Mouse (Mus musculus) hindbrain, embryonic 15.5 days (tissue): ENCODE results near the gene Tbc1d30. TPM values are rescaled to one million over a fixed set of nuclear protein-coding genes. Genes with fewer than 3 reads are reported as not detected.

ENCODE experiments used
- ATAC-seq: fragments of 200-750 bp; cut with Nextera tagmentation; 2 replicates; pipeline ENCODE4 v1.8.0; 2017; ENCODE audit warnings: low read depth, moderate number of reproducible peaks, moderate TSS enrichment; ENCODE audit not compliant: low FRiP score
- H3K27ac ChIP-seq: fragments of 300-500 bp; sonication (generic); replicated peaks from 2 replicates; pipeline ENCODE4 v1.5.1; 2015; ENCODE audit warnings: mild to moderate bottlenecking, inconsistent platforms
- H3K27me3 ChIP-seq: fragments of 300-500 bp; sonication (generic); 2 replicates; pipeline ENCODE4 v1.6.1; 2015; ENCODE audit warnings: control low read depth, inconsistent platforms
- H3K36me3 ChIP-seq: fragments of 300-500 bp; sonication (generic); 2 replicates; pipeline ENCODE4 v1.6.1; 2015; ENCODE audit warnings: control low read depth, inconsistent platforms
- H3K4me1 ChIP-seq: fragments of 300-500 bp; sonication (generic); replicated peaks from 2 replicates; pipeline ENCODE4 v1.6.1; 2015; ENCODE audit warnings: control low read depth, inconsistent platforms
- H3K4me2 ChIP-seq: fragments of 300-500 bp; sonication (generic); 2 replicates; pipeline ENCODE4 v1.6.1; 2015; ENCODE audit warnings: moderate library complexity, mild to moderate bottlenecking, inconsistent platforms
- H3K4me3 ChIP-seq: fragments of 300-500 bp; sonication (generic); 2 replicates; pipeline ENCODE4 v1.5.1; 2015; ENCODE audit warnings: mild to moderate bottlenecking, inconsistent platforms
- H3K9ac ChIP-seq: fragments of 300-500 bp; sonication (generic); 2 replicates; pipeline ENCODE4 v1.6.1; 2015; ENCODE audit warnings: inconsistent platforms
- H3K9me3 ChIP-seq: fragments of 300-500 bp; sonication (generic); 2 replicates; pipeline ENCODE4 v1.6.1; 2016; ENCODE audit warnings: control low read depth, inconsistent platforms
- WGBS: fragments of 180-500 bp; shearing (Covaris S2); methylation state at CpG from one replicate; pipeline ENCODE4 v1.1.7; 2015; 5-methylcytosine and 5-hydroxymethylcytosine counted together
- polyA plus RNA-seq: library from polyadenylated mRNA; unstranded; fragments of >200 nt; fragmentation: Nextera tagmentation; extraction: Ambion mirVana; gene quantifications from 2 replicates; pipeline ENCODE4 v1.2.1, GENCODE M21; 2015

Tbc1d30 gene
- polyA plus RNA-seq, 1 experiment from 2014 or later: 17.3 TPM

DNA sequence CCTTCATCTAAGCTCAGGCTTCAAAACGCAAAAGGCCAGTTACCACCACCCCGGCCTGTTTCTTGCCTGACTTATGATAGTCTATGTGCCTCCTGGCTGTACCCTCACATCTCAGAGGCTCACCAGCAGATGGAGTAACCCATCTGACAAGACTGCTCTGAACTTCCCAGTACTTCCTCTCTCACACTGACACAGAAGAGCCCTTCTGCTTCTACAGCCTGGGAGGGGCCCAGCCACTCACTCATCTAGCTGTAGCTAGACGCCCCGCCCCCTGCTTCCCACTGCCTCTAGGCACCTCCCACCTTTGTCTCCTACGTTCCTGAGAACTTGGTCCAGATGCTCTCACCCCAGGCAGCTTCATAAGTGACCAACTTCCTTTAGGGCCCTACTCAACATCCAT lies 45.6 kb downstream of the Tbc1d30 start:
- no peak; the same call in 1 of the 2 replicates for ATAC-seq
- Histone ChIP-seq H3K36me3 (peaks cover 33% of the 10 kb centered on the region), H3K27me3 (no peaks in the 10 kb centered on the region), H3K9ac (no peak overlapping the region), H3K4me2 (no peak overlapping the region), H3K27ac (no peak overlapping the region), H3K9me3 (no peaks in the 10 kb centered on the region), H3K4me1 (peaks cover 36% of the 10 kb centered on the region), H3K4me3 (no peak overlapping the region)
- WGBS: 30% methylated on average over 5 of the region's 5 CpGs

DNA sequence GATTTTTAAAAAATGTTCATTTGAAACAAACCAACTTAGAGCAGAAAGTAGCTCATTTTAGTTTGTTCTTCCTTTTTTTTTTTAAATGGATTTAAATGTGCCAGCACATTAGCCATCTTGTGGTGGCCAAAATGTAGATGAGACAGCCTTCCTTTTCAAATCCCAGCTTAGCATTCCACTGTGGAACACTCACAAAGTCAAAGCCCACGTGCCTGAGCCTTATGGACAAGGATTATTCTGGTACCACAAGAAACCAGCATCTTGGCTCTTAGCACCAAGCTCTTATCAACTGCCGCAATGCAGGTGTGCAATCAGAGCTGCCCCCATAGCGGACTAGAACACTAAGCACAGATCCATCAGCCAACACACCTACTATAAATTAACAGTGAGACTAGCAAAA lies 47.5 kb downstream of the Tbc1d30 start:
- H3K4me1 ChIP-seq: peaks cover 20% of the 10 kb centered on the region
- peaks cover 36% of the 10 kb centered on the region for H3K36me3 ChIP-seq
- no peak overlapping the region for H3K4me2 ChIP-seq
- no peak overlapping the region for H3K27ac ChIP-seq
- no peak overlapping the region for H3K4me3 ChIP-seq
- no peaks in the 10 kb centered on the region for H3K9me3 ChIP-seq
- no peak overlapping the region for H3K9ac ChIP-seq
- ATAC-seq: no peak
- no peaks in the 10 kb centered on the region for H3K27me3 ChIP-seq
- 84% methylated on average over 3 of the region's 3 CpGs for WGBS

DNA sequence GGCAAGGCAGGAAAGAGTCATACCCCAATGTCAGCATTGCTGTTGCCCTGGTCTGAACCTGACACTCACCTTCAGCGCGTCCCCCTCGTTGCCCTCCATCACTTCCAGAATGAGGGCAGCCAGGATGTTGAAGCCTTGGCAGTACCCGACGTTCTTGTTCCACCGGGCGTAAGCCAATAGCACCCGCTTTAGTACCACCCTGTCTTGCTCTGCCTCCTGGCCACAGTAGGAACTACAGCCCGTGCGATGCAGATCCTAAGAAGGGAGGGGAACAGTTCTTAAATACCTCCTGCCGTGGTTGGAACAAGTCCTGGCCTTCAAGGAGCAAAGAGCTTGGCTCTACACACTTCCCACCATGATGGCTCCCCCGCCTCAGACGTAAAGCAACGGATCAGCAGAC lies 49.2 kb downstream of the Tbc1d30 start:
- peaks cover 36% of the 10 kb centered on the region for H3K36me3 ChIP-seq
- H3K27me3 ChIP-seq: no peaks in the 10 kb centered on the region
- ATAC-seq: no peak
- no peaks in the 10 kb centered on the region for H3K9me3 ChIP-seq
- H3K9ac ChIP-seq: no peak overlapping the region
- H3K27ac ChIP-seq: no peak overlapping the region
- 83% methylated on average over 14 of the region's 14 CpGs for WGBS
- H3K4me3 ChIP-seq: no peak overlapping the region
- H3K4me1 ChIP-seq: peaks cover 17% of the 10 kb centered on the region
- no peak overlapping the region for H3K4me2 ChIP-seq

DNA sequence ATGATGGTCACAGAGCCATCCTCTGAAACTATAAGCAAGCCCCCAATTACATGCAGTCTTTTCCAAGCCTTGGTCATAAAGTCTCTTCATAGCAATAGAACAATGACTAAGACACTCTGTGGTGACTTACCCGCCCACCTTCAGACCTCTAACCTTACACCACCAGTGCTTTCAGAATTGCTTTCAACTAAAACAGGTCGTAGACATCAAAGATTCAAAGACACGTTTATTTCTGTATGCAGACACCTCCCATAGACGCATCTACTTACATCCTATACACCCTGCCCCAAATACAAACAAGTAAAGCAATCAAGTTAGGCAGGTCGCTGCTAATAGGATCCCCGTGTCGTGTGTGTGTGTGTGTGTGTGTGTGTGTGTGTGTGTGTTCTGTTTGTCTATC lies 50.4 kb downstream of the Tbc1d30 start:
- H3K4me3 ChIP-seq: no peak overlapping the region
- H3K4me2 ChIP-seq: no peak overlapping the region
- no peaks in the 10 kb centered on the region for H3K9me3 ChIP-seq
- 84% methylated on average over 7 of the region's 7 CpGs for WGBS
- H3K27ac ChIP-seq: no peak overlapping the region
- ATAC-seq: no peak
- H3K27me3 ChIP-seq: no peaks in the 10 kb centered on the region
- H3K4me1 ChIP-seq: peaks cover 13% of the 10 kb centered on the region
- no peak overlapping the region for H3K9ac ChIP-seq
- peaks cover 45% of the 10 kb centered on the region for H3K36me3 ChIP-seq

DNA sequence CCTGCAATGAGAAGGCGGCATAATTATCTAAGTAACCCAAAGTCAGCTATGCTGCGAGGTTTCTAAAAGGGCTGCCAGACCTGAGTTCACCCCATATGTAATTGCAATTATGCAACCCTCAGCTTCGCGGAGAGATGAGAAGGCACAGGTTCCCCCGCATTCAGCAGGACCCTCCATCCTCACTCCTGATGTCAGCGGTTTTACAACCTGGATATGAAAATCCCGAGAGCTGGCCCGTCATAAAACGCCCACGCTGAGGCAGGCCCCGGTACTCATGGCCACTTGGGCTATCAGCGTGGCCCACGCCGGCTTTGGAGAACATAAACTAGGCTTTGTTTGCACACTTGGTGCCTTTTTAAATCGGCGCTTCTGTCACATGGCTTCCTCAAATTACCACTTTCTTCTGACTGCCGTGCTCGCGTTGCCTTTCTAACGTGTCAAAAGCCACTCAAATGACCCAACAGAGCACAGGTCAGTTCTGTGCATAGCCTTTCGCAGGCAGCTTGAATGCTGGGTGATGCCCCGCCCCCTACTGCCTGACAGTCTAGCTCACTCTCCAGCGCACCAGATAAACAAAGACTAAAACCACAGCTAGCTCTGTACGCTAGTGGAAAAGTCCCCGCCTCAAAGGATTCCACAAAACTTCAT lies 53.9 kb downstream of the Tbc1d30 start:
- Histone ChIP-seq H3K4me2 (peak overlapping the region; percentile 47), H3K4me1 (peaks cover 9% of the 10 kb centered on the region), H3K27me3 (no peaks in the 10 kb centered on the region), H3K9ac (no peak overlapping the region), H3K36me3 (peaks cover 48% of the 10 kb centered on the region), H3K4me3 (no peak overlapping the region), H3K9me3 (no peaks in the 10 kb centered on the region), H3K27ac (0 out of 2 replicates have a peak overlapping the region, but pooled peaks have one; percentile 9)
- 32% methylated on average over 25 of the region's 25 CpGs for WGBS
- 0 out of 2 replicates have a peak, but pooled peaks have one; percentile 73 for ATAC-seq

DNA sequence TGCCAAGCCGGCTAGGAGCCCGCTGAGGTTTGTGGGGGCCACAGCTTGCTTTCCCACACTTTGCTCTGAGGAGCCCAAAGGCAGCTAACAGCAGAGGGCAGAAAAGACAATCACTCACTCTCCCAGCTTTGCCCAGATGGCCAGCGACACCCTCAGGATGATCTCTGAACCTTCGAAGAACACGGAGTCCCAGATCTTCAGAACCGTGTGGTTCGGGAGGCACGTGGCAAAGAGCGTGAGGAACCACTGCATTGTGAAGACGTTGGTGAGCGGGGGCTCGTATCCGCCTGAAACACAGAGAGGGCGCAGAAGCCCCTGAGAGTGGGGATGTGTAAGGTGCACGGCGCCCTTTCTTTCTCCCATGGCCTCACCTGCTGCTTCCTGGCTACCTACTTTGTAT lies 56.6 kb downstream of the Tbc1d30 start:
- Histone ChIP-seq H3K9me3 (no peaks in the 10 kb centered on the region), H3K4me1 (peaks cover 27% of the 10 kb centered on the region), H3K27ac (no peak overlapping the region), H3K36me3 (peaks cover 29% of the 10 kb centered on the region), H3K4me2 (no peak overlapping the region), H3K4me3 (no peak overlapping the region), H3K9ac (no peak overlapping the region), H3K27me3 (no peaks in the 10 kb centered on the region)
- ATAC-seq: no peak
- 78% methylated on average over 16 of the region's 16 CpGs for WGBS

DNA sequence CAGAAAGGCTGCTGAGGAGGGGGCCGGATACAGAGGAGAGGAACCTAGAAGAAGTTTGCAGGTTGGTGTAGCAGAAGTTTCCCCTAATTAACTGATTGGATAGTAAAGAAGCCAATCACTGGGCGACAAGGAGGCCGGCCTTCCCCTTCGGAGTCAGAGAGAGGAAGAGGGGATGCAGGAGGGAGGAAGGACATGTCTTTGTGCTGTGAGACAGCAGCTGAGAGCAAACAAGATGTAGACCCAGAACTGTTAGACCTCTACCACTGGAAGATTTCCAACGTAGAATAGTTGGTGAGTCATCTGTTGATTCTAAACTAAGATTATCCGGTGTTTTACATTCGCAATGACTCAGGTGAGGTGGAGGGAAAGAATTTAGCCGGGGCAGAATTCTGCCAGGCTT lies 57.2 kb downstream of the Tbc1d30 start:
- peaks cover 29% of the 10 kb centered on the region for H3K36me3 ChIP-seq
- H3K4me2 ChIP-seq: no peak overlapping the region
- no peak overlapping the region for H3K9ac ChIP-seq
- no peak for ATAC-seq
- H3K27me3 ChIP-seq: no peaks in the 10 kb centered on the region
- WGBS: 77% methylated on average over 8 of the region's 8 CpGs
- no peak overlapping the region for H3K4me3 ChIP-seq
- H3K27ac ChIP-seq: no peak overlapping the region
- H3K9me3 ChIP-seq: no peaks in the 10 kb centered on the region
- H3K4me1 ChIP-seq: peaks cover 27% of the 10 kb centered on the region

DNA sequence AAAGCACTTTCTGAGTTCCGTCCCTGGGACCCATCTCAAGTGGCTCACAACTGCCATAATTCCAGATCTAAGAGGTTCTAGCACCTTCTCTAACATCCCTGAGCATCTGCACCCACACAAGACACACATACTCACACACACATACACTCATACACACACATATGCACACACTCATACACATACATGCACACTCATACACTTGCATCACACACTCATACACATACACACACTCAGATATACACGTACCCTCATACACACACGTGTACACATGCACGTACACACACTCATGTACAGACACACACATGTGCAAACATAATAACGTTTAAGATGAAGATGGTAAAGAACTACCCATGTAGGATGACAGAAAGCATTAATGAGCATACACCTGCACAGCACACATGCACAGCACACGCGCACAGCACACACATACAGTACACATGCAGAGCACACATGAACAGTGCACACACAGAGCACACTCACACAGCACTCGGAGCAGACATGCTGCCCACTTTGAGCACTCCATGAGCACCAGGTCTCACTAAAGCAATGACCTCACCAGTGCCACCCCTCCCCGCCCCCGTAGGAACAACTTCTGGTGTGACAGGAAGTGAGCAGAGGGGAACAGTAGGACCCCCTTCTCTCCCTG lies 59.7 kb downstream of the Tbc1d30 start:
- no peaks in the 10 kb centered on the region for H3K27me3 ChIP-seq
- WGBS: 84% methylated on average over 10 of the region's 10 CpGs
- peak; percentile 31; the same call in 1 of the 2 replicates for ATAC-seq

DNA sequence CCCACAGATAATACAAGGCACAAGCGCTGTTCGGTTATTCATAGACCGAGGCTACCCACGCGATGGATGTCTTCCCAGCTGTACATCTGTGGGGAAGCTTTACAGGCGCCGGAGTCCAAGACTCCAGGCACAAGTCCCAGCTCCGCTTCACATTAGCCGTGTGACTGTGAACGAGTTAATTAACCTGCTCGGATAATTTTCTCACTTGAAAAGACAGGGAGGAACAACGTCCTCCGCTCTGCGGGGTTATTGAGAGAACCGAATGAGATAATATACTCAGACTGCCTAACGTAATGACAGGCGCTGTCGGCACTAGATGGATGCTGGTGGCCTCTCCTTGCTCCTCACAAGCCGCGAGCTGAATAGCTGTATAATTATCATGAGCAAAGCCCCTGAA lies 60.4 kb downstream of the Tbc1d30 start:
- Histone ChIP-seq H3K36me3 (peaks cover 29% of the 10 kb centered on the region), H3K9me3 (no peaks in the 10 kb centered on the region), H3K27ac (peak overlapping the region; percentile 36), H3K4me1 (peaks cover 18% of the 10 kb centered on the region), H3K27me3 (no peaks in the 10 kb centered on the region), H3K4me2 (peak overlapping the region; percentile 24), H3K4me3 (no peak overlapping the region), H3K9ac (no peak overlapping the region)
- 22% methylated on average over 20 of the region's 20 CpGs for WGBS
- ATAC-seq: peak; percentile 89

More for the DNA sequence above, 59.7 kb downstream of the Tbc1d30 start:
- Histone ChIP-seq H3K9ac (no peak overlapping the region), H3K4me1 (peaks cover 18% of the 10 kb centered on the region), H3K4me2 (peak overlapping the region; percentile 24), H3K9me3 (no peaks in the 10 kb centered on the region), H3K4me3 (no peak overlapping the region), H3K36me3 (peaks cover 36% of the 10 kb centered on the region), H3K27ac (peak overlapping the region; percentile 36)

DNA sequence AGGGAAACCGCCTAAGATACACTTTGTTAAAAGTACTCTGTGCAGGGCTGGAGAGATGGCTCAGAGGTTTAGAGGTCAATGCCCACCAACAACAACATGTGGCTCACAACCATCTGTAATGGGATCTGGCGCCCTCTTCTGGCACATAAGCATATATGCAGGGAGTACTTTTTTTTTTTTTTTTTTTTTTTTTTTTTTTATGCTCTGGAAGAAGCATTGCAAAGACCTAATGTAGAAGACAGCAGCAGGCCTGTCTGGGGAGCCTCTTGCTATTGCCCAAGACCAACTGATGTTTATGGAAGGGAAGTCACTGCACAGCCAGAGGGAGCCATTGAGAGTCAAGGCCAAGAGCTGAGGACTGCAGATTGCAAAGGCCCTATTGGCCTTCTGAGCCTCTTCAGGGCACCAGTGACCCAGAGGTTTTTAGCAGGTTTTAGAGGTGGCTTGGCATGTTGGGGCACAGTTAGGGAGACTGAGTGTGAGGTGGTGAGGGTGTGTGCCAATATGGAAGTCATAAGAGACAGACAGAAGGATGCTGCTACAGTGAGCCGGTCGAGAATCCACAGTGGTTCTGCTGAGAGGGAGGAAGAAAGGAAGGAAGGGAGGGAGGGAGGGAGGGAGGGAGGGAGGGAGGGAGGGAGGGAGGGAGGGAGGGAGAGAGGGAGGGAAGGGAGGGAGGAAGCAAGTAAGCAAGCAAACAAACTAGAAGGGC lies 61.0 kb downstream of the Tbc1d30 start:
- H3K36me3 ChIP-seq: peaks cover 25% of the 10 kb centered on the region
- H3K9ac ChIP-seq: no peak overlapping the region
- peak overlapping the region; percentile 24; the same call in 1 of the 2 replicates for H3K4me2 ChIP-seq
- peak; percentile 17; the same call in 1 of the 2 replicates for ATAC-seq
- WGBS: 49% methylated on average over 4 of the region's 4 CpGs
- H3K9me3 ChIP-seq: no peaks in the 10 kb centered on the region
- H3K4me3 ChIP-seq: no peak overlapping the region
- H3K27me3 ChIP-seq: no peaks in the 10 kb centered on the region
- H3K27ac ChIP-seq: peak overlapping the region; percentile 60
- peaks cover 18% of the 10 kb centered on the region for H3K4me1 ChIP-seq

DNA sequence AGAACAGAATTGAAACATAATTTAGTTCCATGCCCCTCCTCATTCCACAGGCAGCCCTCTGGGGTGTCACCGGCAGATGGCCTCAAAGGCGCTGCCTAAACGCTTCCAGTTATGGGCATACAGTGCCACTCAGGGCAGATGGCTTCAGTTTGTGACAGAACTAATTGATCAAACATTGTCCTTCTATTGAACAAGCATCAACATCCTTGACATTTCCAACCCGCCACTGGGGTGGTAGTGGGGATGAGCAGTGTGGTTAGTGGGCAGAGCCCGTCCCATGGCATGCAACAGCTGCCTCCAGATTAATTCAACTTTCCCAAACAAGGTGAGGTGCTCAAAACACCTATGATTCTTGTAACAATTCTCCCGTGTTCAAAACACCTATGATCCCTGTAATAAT lies 68.2 kb downstream of the Tbc1d30 start:
- H3K9ac ChIP-seq: no peak overlapping the region
- no peak overlapping the region for H3K4me2 ChIP-seq
- no peaks in the 10 kb centered on the region for H3K4me1 ChIP-seq
- H3K27me3 ChIP-seq: no peaks in the 10 kb centered on the region
- no peaks in the 10 kb centered on the region for H3K9me3 ChIP-seq
- 71% methylated on average over 6 of the region's 6 CpGs for WGBS
- H3K36me3 ChIP-seq: peaks cover 4% of the 10 kb centered on the region; the same call in 1 of the 2 replicates
- H3K4me3 ChIP-seq: no peak overlapping the region
- H3K27ac ChIP-seq: no peak overlapping the region
- ATAC-seq: no peak

DNA sequence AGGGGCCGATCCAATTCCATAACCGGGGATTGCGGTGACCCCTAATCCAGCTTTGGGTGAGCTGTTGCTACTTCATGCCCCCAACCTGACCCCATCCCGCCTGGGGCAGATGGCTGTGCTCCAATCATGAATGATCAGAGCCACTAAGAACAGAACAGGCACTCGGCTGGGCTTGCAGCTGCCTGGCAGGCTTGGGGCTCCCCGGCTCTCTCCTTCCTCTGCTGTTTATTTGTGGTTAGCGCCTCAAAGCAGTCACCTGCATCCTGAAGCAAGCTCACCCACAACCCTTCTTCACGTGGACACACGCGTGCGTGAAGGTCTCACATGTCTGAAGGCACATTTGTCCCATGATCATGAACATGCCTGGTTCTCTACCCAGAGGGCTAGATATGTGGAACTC lies 68.6 kb downstream of the Tbc1d30 start:
- 73% methylated on average over 11 of the region's 11 CpGs for WGBS
- H3K36me3 ChIP-seq: peaks cover 4% of the 10 kb centered on the region; the same call in 1 of the 2 replicates
- no peaks in the 10 kb centered on the region for H3K27me3 ChIP-seq
- no peaks in the 10 kb centered on the region for H3K9me3 ChIP-seq
- no peak overlapping the region for H3K27ac ChIP-seq
- no peak overlapping the region for H3K9ac ChIP-seq
- H3K4me3 ChIP-seq: no peak overlapping the region
- no peak overlapping the region for H3K4me2 ChIP-seq
- no peaks in the 10 kb centered on the region for H3K4me1 ChIP-seq
- ATAC-seq: no peak
